Mouse (Mus musculus) kidney, adult 2 months (tissue): ENCODE data around the gene Kcnab3. TPM values are rescaled to one million over a fixed set of nuclear protein-coding genes. Genes with fewer than 3 reads are reported as not detected.

Source experiments
- DNase-seq: peaks from one replicate; pipeline ENCODE4 v3.0.0; 2021
- H3K27ac ChIP-seq: fragments of 200-500 bp; 2 replicates; pipeline ENCODE4 v1.5.1; 2012; ENCODE audit warnings: low read depth, low read length, control low read depth, inconsistent platforms; ENCODE audit not compliant: insufficient read depth
- H3K27me3 ChIP-seq: fragments of 200-500 bp; replicated peaks from 2 replicates; pipeline ENCODE4 v1.6.1; 2012; ENCODE audit warnings: mild to moderate bottlenecking, moderate library complexity, low read length, inconsistent platforms; ENCODE audit not compliant: control insufficient read depth, insufficient read depth
- H3K36me3 ChIP-seq: fragments of 200-500 bp; 2 replicates; pipeline ENCODE4 v1.6.1; 2012; ENCODE audit warnings: mild to moderate bottlenecking, moderate library complexity, low read length, inconsistent platforms; ENCODE audit not compliant: control insufficient read depth, insufficient read depth
- H3K4me1 ChIP-seq: fragments of 200-500 bp; 2 replicates; pipeline ENCODE4 v1.6.1; 2011; ENCODE audit warnings: low read length; ENCODE audit not compliant: control insufficient read depth, insufficient read depth
- H3K4me3 ChIP-seq: fragments of 200-500 bp; 2 replicates; pipeline ENCODE4 v1.5.1; 2011; ENCODE audit warnings: mild to moderate bottlenecking, low read depth, low read length, control low read depth; ENCODE audit not compliant: insufficient read depth
- CTCF ChIP-seq: fragments of 200-500 bp; conservative IDR thresholded peaks from 2 replicates; pipeline ENCODE4 v1.5.1; 2011; ENCODE audit warnings: low read depth, mild to moderate bottlenecking, control low read depth, low read length, moderate library complexity, mixed read lengths; ENCODE audit not compliant: insufficient read depth, insufficient read length
- POLR2A ChIP-seq: fragments of 200-500 bp; IDR thresholded peaks from one replicate; pipeline ENCODE4 v1.6.1; 2011; ENCODE audit warnings: low read depth, low read length, control low read depth
- WGBS: fragments of 180-500 bp; shearing (Covaris S2); methylation state at CpG from one replicate; pipeline ENCODE4 v1.1.7; 2018; 5-methylcytosine and 5-hydroxymethylcytosine counted together
- polyA plus RNA-seq: library from polyadenylated mRNA; depleted of rRNA; stranded (reverse); fragments of >200 nt; gene quantifications from 2 replicates; pipeline ENCODE4 v1.2.3, GENCODE M21; 2012

Gene Kcnab3
- polyA plus RNA-seq, 1 experiment = 1.3 TPM

- DNase-seq = no peak
- H3K27ac ChIP-seq = no peak overlapping the region
- no peaks in the 10 kb centered on the region for H3K27me3 ChIP-seq
- peaks cover 7% of the 10 kb centered on the region; the same call in 1 of the 2 replicates for H3K4me1 ChIP-seq
- WGBS = 87% methylated on average over 6 of the region's 6 CpGs
- no peak overlapping the region for H3K4me3 ChIP-seq
- TF ChIP-seq POLR2A = no peak
- no peak for TF ChIP-seq CTCF
- H3K36me3 ChIP-seq = no peaks in the 10 kb centered on the region
Observed at GRCm38 (mm10) chr11:69331152-69331551, 5.1 kb downstream of the Kcnab3 start.

- no peak for TF ChIP-seq CTCF
- TF ChIP-seq POLR2A = peak; percentile 52
- Histone ChIP-seq H3K36me3 (no peaks in the 10 kb centered on the region), H3K4me3 (peak overlapping the region; percentile 86), H3K27me3 (no peaks in the 10 kb centered on the region), H3K4me1 (peaks cover 7% of the 10 kb centered on the region; the same call in 1 of the 2 replicates), H3K27ac (peak overlapping the region; percentile 32; the same call in 1 of the 2 replicates)
- WGBS = 1% methylated on average over 24 of the region's 24 CpGs
- peak; percentile 72 for DNase-seq
Observed at GRCm38 (mm10) chr11:69331929-69332405, 5.9 kb downstream of the Kcnab3 start.

GRCm38 (mm10) chr11:69332713-69333253 lies 6.7 kb downstream of the Kcnab3 start:
- no peaks in the 10 kb centered on the region for H3K27me3 ChIP-seq
- peaks cover 7% of the 10 kb centered on the region; the same call in 1 of the 2 replicates for H3K4me1 ChIP-seq
- TF ChIP-seq CTCF (no peak), POLR2A (no peak)
- 51% methylated on average over 8 of the region's 8 CpGs for WGBS
- no peak overlapping the region for H3K4me3 ChIP-seq
- no peaks in the 10 kb centered on the region for H3K36me3 ChIP-seq
- no peak for DNase-seq
- no peak overlapping the region for H3K27ac ChIP-seq

- DNase-seq = no peak
- Histone ChIP-seq H3K4me1 (peaks cover 7% of the 10 kb centered on the region; the same call in 1 of the 2 replicates), H3K4me3 (no peak overlapping the region), H3K27ac (no peak overlapping the region), H3K36me3 (no peaks in the 10 kb centered on the region), H3K27me3 (no peaks in the 10 kb centered on the region)
- no peak for TF ChIP-seq POLR2A
- peak; percentile 29; the same call in 1 of the 2 replicates for TF ChIP-seq CTCF
- 45% methylated on average over 3 of the region's 3 CpGs for WGBS
Observed at GRCm38 (mm10) chr11:69333922-69334321, 7.9 kb downstream of the Kcnab3 start.

- 73% methylated on average over 4 of the region's 4 CpGs for WGBS
- no peak for DNase-seq
- no peak overlapping the region for H3K27ac ChIP-seq
Observed at GRCm38 (mm10) chr11:69334796-69335195, 8.7 kb downstream of the Kcnab3 start.

GRCm38 (mm10) chr11:69340161-69341131 lies 14.4 kb downstream of the Kcnab3 start, which contains the start of gene Rnf227:
TSS of gene Rnf227 (plus strand) at chr11:69340461.
- peaks cover 2% of the 10 kb centered on the region; the same call in 1 of the 2 replicates for H3K4me1 ChIP-seq
- H3K27me3 ChIP-seq = no peaks in the 10 kb centered on the region
- peak; percentile 65 for DNase-seq
- no peaks in the 10 kb centered on the region for H3K36me3 ChIP-seq
- H3K4me3 ChIP-seq = peak within 1 kb of the TSS; percentile 51
- H3K27ac ChIP-seq = no peak within 1 kb of the TSS
- TF ChIP-seq CTCF = no peak
- no peak for TF ChIP-seq POLR2A
- 3% methylated on average over 99 of the region's 99 CpGs for WGBS

More at GRCm38 (mm10) chr11:69334796-69335195, 8.7 kb downstream of the Kcnab3 start:
- H3K27me3 ChIP-seq = no peaks in the 10 kb centered on the region
- no peaks in the 10 kb centered on the region for H3K36me3 ChIP-seq
- H3K4me1 ChIP-seq = peaks cover 7% of the 10 kb centered on the region; the same call in 1 of the 2 replicates
- no peak overlapping the region for H3K4me3 ChIP-seq
- TF ChIP-seq POLR2A (no peak), CTCF (no peak)

GRCm38 (mm10) chr11:69346441-69346840 lies 20.4 kb downstream of the Kcnab3 start:
- Histone ChIP-seq H3K27me3 (no peaks in the 10 kb centered on the region), H3K4me3 (no peak overlapping the region), H3K27ac (no peak overlapping the region), H3K36me3 (peaks cover 4% of the 10 kb centered on the region), H3K4me1 (no peaks in the 10 kb centered on the region)
- DNase-seq = no peak
- TF ChIP-seq POLR2A (no peak), CTCF (no peak)
- 90% methylated on average over 25 of the region's 26 CpGs for WGBS
